22 mouse cellular contexts compared by ENCODE assay signal in genomic region chr5:35444731-35445130, GRCm38 (mm10). TPM values are rescaled to one million over a fixed set of nuclear protein-coding genes. Genes with fewer than 3 reads are reported as not detected.
DNase-seq lines count a peak whose midpoint lies in the region; ATAC-seq and TF ChIP-seq lines count a peak whose summit lies in the region.
"Had no signal": no experiment of that assay in that cellular context is flagged by ENCODE, and none has a peak within 500 bp of the region (broad histone marks: within the 10 kb centered on the region; RNA-seq: fewer than 3 reads in every experiment).

No protein-coding gene starts in this region.

- 0 out of 2 replicates have a peak, but pooled peaks cover 3% of the 10 kb centered on the region for H3K4me1 ChIP-seq in embryonic facial prominence, embryonic 14.5 days (ENCODE audit: control insufficient read depth, insufficient read depth, low read length)
- H3K4me1 ChIP-seq in embryonic facial prominence, embryonic 10.5 days: peaks cover 31% of the 10 kb centered on the region
- H3K4me1 ChIP-seq: heart, embryonic 13.5 days had no signal

- H3K9ac ChIP-seq in embryonic facial prominence, embryonic 14.5 days (ENCODE audit: low read depth, low read length): no peak overlapping the region
- H3K9ac ChIP-seq: forebrain, embryonic 12.5 days; forebrain, postnatal 0 days; heart, embryonic 13.5 days had no signal

- no peak for TF ChIP-seq CTCF in brain, embryonic 14.5 days (IDR thresholded peaks at IDR 0.05; ENCODE audit: borderline replicate concordance, extremely low read depth, insufficient read depth, insufficient read length)

- no peak for TF ChIP-seq POLR2A in brain, embryonic 14.5 days (IDR thresholded peaks at IDR 0.05; ENCODE audit: borderline replicate concordance, extremely low read depth, insufficient read depth, insufficient read length, poor library complexity, severe bottlenecking)

- intact Hi-C loops in left cerebral cortex, postnatal 4 days (cut with DNase I): no loop called here
- intact Hi-C loops in left cerebral cortex, postnatal 25 days (cut with DNase I): no loop called here

- H3K27ac ChIP-seq in embryonic facial prominence, embryonic 14.5 days (replicated peaks; ENCODE audit: low read depth, low read length): no peak overlapping the region
- H3K27ac ChIP-seq in embryonic facial prominence, embryonic 10.5 days (replicated peaks): no peak overlapping the region
- H3K27ac ChIP-seq: forebrain, embryonic 12.5 days; heart, embryonic 13.5 days; hindbrain, postnatal 0 days had no signal

- WGBS in embryonic facial prominence, embryonic 14.5 days: 87% methylated on average over 12 of the region's 12 CpGs
- 92% methylated on average over 12 of the region's 12 CpGs for WGBS in embryonic facial prominence, embryonic 10.5 days

- DNase-seq in embryonic facial prominence, embryonic 14.5 days (ENCODE audit: low spot score): no peak
- DNase-seq in embryonic facial prominence, embryonic 10.5 days (ENCODE audit: low spot score): no peak
- peak; percentile 60 for DNase-seq in left cerebral cortex, postnatal 4 days
- DNase-seq in left cerebral cortex, postnatal 25 days (ENCODE audit: low spot score in 2 of 2): no peak
- DNase-seq in brain, embryonic 14.5 days (ENCODE audit: low read depth): peak; percentile 39
- peak; percentile 46 for DNase-seq in retina, embryonic 14.5 days (ENCODE audit: low spot score)
- DNase-seq in heart, adult 11 months: no peak
- DNase-seq: adrenal gland, postnatal 10 days; cerebellum, adult 18-20 months; cerebellum, adult 9-11 months; forebrain, postnatal 0 days; gastrocnemius, postnatal 25 days; heart, postnatal 36 days had no signal

- H3K4me3 ChIP-seq in embryonic facial prominence, embryonic 14.5 days (ENCODE audit: low read depth, low read length): no peak overlapping the region
- H3K4me3 ChIP-seq in embryonic facial prominence, embryonic 10.5 days: no peak overlapping the region
- H3K4me3 ChIP-seq: forebrain, embryonic 12.5 days; heart, embryonic 13.5 days had no signal

- no peaks in the 10 kb centered on the region for H3K27me3 ChIP-seq in embryonic facial prominence, embryonic 14.5 days (replicated peaks; ENCODE audit: control insufficient read depth, insufficient read depth, low read length)
- H3K27me3 ChIP-seq in embryonic facial prominence, embryonic 10.5 days (replicated peaks; ENCODE audit: low read depth, poor library complexity, severe bottlenecking): peaks cover 42% of the 10 kb centered on the region
- H3K27me3 ChIP-seq: forebrain, embryonic 12.5 days had no signal

- H3K36me3 ChIP-seq in embryonic facial prominence, embryonic 14.5 days (ENCODE audit: control insufficient read depth, insufficient read depth, low read length): no peaks in the 10 kb centered on the region
- no peaks in the 10 kb centered on the region for H3K36me3 ChIP-seq in embryonic facial prominence, embryonic 10.5 days (replicated peaks)
- H3K36me3 ChIP-seq: forebrain, embryonic 12.5 days; heart, embryonic 13.5 days had no signal

- H3K4me2 ChIP-seq in embryonic facial prominence, embryonic 14.5 days (ENCODE audit: low read depth, low read length): no peak overlapping the region
- H3K4me2 ChIP-seq: forebrain, embryonic 12.5 days; heart, embryonic 13.5 days had no signal

- no peaks in the 10 kb centered on the region for H3K9me3 ChIP-seq in embryonic facial prominence, embryonic 14.5 days (ENCODE audit: control insufficient read depth, low read length)
- H3K9me3 ChIP-seq in embryonic facial prominence, embryonic 10.5 days: no peaks in the 10 kb centered on the region
- H3K9me3 ChIP-seq: forebrain, embryonic 12.5 days; heart, embryonic 13.5 days had no signal

- ATAC-seq in embryonic facial prominence, embryonic 14.5 days (ENCODE audit: low read depth): 0 out of 2 replicates have a peak, but pooled peaks have one; percentile 17
- ATAC-seq: forebrain, postnatal 0 days; hindbrain, postnatal 0 days had no signal

RNA-seq across cellular contexts. Expression of gene Hmx1, which starts 55.8 kb away (rescaled TPM):
- 3.4 and 3.6 TPM in 2 replicates for polyA plus RNA-seq in embryonic facial prominence, embryonic 14.5 days (2014; fragmentation: Nextera tagmentation; extraction: Ambion mirVana)
- 3.4 and 5.5 TPM in 2 replicates for polyA plus RNA-seq in embryonic facial prominence, embryonic 10.5 days (2016; fragmentation: Nextera tagmentation; extraction: Ambion mirVana)
- total RNA-seq in left cerebral cortex, postnatal 4 days (2021): not detected
- total RNA-seq in left cerebral cortex, postnatal 25 days (2021): not detected
- 0.45 and 1.0 TPM in 2 replicates for polyA plus RNA-seq in brain, embryonic 14.5 days (2012; rRNA removed)
- total RNA-seq: gastrocnemius, adult 18-20 months; gastrocnemius, postnatal 25 days; granulocyte monocyte progenitor cell, adult 5-6 weeks; heart, postnatal 36 days; hindbrain, postnatal 0 days; MEL had no signal
- polyA plus RNA-seq: C2C12; forebrain, postnatal 0 days; heart, postnatal 0 days; hindbrain, postnatal 0 days; intestine, embryonic 14.5 days had no signal

Comparison
In these comparisons a context has a peak if more than half of its experiments do, and no peak if none do; other contexts are left out.
1. DNase-seq: peak in left cerebral cortex, postnatal 4 days (single experiment), brain, embryonic 14.5 days (single experiment) and retina, embryonic 14.5 days (single experiment); none in embryonic facial prominence, embryonic 14.5 days (single experiment), embryonic facial prominence, embryonic 10.5 days (single experiment), left cerebral cortex, postnatal 25 days (0 of 2) and heart, adult 11 months (single experiment).